Mouse (Mus musculus) heart, postnatal 0 days (tissue): Measurements from ENCODE around the gene Mrpl42.

Experiments
- CTCF ChIP-seq: IDR thresholded peaks from 2 replicates; pipeline ENCODE4 v1.5.1; 2016; ENCODE audit warnings: antibody characterized with exemption, control low read depth, low read depth
- EP300 ChIP-seq: IDR thresholded peaks from 2 replicates; pipeline ENCODE4 v1.6.1; 2016; ENCODE audit warnings: antibody characterized with exemption, low read depth

DNA sequence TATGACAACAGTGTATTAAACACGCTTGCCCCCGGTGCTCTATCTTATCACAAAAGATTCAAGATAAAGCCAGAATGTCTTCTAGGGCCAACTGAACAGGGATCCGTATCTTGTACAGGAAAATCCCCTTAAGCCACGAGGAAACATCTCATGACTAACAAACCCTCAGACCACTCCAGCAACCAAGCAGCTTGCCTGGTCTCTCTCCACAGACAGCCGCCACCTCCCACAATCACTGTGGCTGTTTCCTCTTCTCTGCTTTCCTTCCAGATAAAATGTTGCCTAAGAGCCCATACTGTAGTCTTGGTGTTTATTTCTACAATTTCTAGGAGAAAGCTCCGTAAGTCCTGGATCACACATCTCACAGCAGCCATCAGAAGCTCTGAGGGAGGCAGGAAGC is 52.7 kb downstream of the Mrpl42 start:
- no peak for TF ChIP-seq CTCF
- TF ChIP-seq EP300 = no peak
